In the genomic region with DNA sequence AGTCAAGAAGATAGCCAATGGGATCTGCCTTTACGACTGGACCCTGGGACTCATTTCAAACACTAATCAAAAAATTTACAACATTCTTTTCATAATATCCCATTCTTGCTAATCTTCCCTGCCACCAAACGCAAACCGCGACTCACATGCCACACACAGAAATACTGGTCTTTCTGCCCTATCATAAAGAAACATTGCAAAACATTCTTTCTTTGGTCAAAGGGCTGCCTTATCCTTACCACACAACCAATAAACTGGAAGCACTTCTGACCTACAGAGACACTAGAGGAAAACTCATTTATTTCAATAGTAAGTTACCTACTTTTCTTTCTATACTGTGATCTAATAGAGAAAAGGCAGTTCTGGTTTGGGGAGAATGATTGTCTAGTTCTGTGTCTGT, we compare ENCODE assay signal across 21 mouse cellular contexts. TPM values are rescaled to one million over a fixed set of nuclear protein-coding genes. Genes with fewer than 3 reads are reported as not detected.
"Had no signal": no experiment of that assay in that cellular context is flagged by ENCODE, and none has a peak within 500 bp of the region (broad histone marks: within the 10 kb centered on the region; RNA-seq: fewer than 3 reads in every experiment).

No protein-coding gene starts in this region.

- H3K36me3 ChIP-seq: neural tube, embryonic 12.5 days; neural tube, embryonic 13.5 days; neural tube, embryonic 15.5 days; stomach, embryonic 15.5 days had no signal

- H3K9me3 ChIP-seq: neural tube, embryonic 12.5 days; neural tube, embryonic 13.5 days; neural tube, embryonic 15.5 days; stomach, embryonic 15.5 days had no signal

- H3K27ac ChIP-seq: neural tube, embryonic 12.5 days; neural tube, embryonic 13.5 days; neural tube, embryonic 15.5 days; stomach, embryonic 15.5 days; stomach, postnatal 0 days had no signal

- H3K9ac ChIP-seq: neural tube, embryonic 12.5 days; neural tube, embryonic 13.5 days; neural tube, embryonic 15.5 days; stomach, embryonic 15.5 days had no signal

- H3K4me1 ChIP-seq: neural tube, embryonic 12.5 days; neural tube, embryonic 13.5 days; neural tube, embryonic 15.5 days; stomach, embryonic 15.5 days had no signal

- H3K4me3 ChIP-seq: neural tube, embryonic 12.5 days; neural tube, embryonic 13.5 days; neural tube, embryonic 15.5 days; stomach, embryonic 15.5 days had no signal

- DNase-seq: retina, postnatal 1 day; right cerebral cortex, adult 18-20 months; right cerebral cortex, postnatal 14 days; right cerebral cortex, postnatal 25 days; right cerebral cortex, postnatal 4 days; spleen, adult 18-20 months; thymus, adult 18-20 months; thymus, adult 2 months; thymus, postnatal 14 days; thymus, postnatal 25 days; thymus, postnatal 4 days had no signal

- H3K4me2 ChIP-seq: neural tube, embryonic 12.5 days; neural tube, embryonic 13.5 days; neural tube, embryonic 15.5 days; stomach, embryonic 15.5 days had no signal

- H3K27me3 ChIP-seq: neural tube, embryonic 12.5 days; neural tube, embryonic 13.5 days; neural tube, embryonic 15.5 days; stomach, embryonic 15.5 days had no signal

RNA-seq across cellular contexts. Expression of a gene that starts 5.9 kb away (rescaled TPM):
- polyA plus RNA-seq: neural tube, embryonic 12.5 days; neural tube, embryonic 13.5 days; neural tube, embryonic 14.5 days; neural tube, embryonic 15.5 days; small intestine, adult 2 months; spleen, adult 2 months; stomach, embryonic 14.5 days; stomach, postnatal 0 days; thymus, adult 2 months; thymus, postnatal 0 days had no signal
